ENCODE assay signal across 8 mouse cellular contexts in the genomic region with DNA sequence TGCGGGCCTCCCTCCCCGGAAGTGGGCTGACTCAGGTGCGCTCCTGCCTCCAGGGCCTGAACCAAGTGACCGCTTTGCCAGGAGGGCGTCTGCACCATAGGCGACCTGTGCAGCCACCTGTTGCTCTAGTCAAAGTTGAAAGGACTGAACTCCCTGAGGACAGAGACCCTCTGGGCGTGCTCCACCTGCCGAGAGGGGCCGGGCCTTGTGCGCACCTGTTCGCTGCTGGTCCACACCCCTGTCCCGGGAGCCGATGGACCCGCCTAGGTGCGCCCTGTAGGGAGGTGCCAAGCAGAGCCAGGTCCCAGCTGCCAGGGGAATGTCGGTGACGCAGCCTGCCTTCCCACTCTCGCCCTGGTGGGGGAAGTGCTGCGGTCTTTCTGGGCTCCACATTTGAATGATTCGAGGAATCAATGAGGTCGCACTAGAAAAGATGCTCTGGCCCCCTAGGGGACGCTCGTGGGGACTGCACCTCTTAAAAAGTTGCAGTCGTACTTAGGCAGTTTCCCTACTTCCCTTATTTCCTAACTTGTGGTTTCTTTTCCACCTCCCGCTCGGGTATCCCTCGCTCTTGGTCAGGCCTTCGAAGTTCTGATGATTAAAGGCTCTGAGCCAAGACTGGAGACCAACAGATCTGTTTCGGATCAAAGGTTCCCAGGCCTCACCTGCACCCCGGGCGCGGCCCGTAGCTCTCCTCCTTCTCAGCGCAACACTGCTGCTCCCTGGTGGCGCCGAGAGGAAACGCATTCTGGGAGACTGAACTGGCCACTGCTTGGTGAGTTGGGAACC. TPM values are rescaled to one million over a fixed set of nuclear protein-coding genes. Genes with fewer than 3 reads are reported as not detected.
A peak's percentile ranks its signal among the peaks of the same experiment; 100 is the strongest.
DNase-seq lines count a peak whose midpoint lies in the region; ATAC-seq and TF ChIP-seq lines count a peak whose summit lies in the region.

A gene (plus strand): TSS at position 290 of the 789 bp plus-strand sequence.

- peak; percentile 77 for TF ChIP-seq CTCF in hindbrain, postnatal 0 days (IDR thresholded peaks at IDR 0.05; ENCODE audit: low read depth)

- DNase-seq in adrenal gland, adult (ENCODE audit: inconsistent age in 2 of 2, low spot score in 1 of 2): peak; percentile 91 to 97
- DNase-seq in gastrocnemius, adult 8-10 months (ENCODE audit: low spot score in 2 of 2): peak; percentile 69 to 78
- peak; percentile 89 for DNase-seq in hindbrain, postnatal 0 days (ENCODE audit: low spot score)
- peak; percentile 61 to 75 for DNase-seq in left cerebral cortex, postnatal 36 days (ENCODE audit: low spot score in 2 of 2)
- DNase-seq in midbrain, embryonic 10.5 days (ENCODE audit: low spot score): peak; percentile 88
- DNase-seq in right cerebral cortex, postnatal 4 days: peak; percentile 78
- DNase-seq in MN1 (ENCODE audit: low spot score): no peak

- peak; percentile 94 for ATAC-seq in common myeloid progenitor, adult 5-6 weeks (replicated peaks; ENCODE audit: low read depth, poor library complexity, severe bottlenecking)
- ATAC-seq in hindbrain, postnatal 0 days: peak; percentile 90

- peak within 1 kb of the TSS; percentile 32; the same call in 1 of the 2 replicates for H3K27ac ChIP-seq in hindbrain, postnatal 0 days
- peak within 1 kb of the TSS; percentile 79 for H3K27ac ChIP-seq in midbrain, embryonic 10.5 days (replicated peaks)

- no peaks in the 10 kb centered on the region for H3K36me3 ChIP-seq in hindbrain, postnatal 0 days (ENCODE audit: insufficient read depth, low read length)
- H3K36me3 ChIP-seq in midbrain, embryonic 10.5 days: peaks cover 6% of the 10 kb centered on the region; the same call in 1 of the 2 replicates

- no peaks in the 10 kb centered on the region for H3K9me3 ChIP-seq in hindbrain, postnatal 0 days (ENCODE audit: low read length)
- H3K9me3 ChIP-seq in midbrain, embryonic 10.5 days (replicated peaks): no peaks in the 10 kb centered on the region

- peak within 1 kb of the TSS; percentile 35 for H3K4me3 ChIP-seq in hindbrain, postnatal 0 days (ENCODE audit: low read length)
- peak within 1 kb of the TSS; percentile 62 for H3K4me3 ChIP-seq in midbrain, embryonic 10.5 days

- under 1% methylated on average over 37 of the region's 37 CpGs for WGBS in hindbrain, postnatal 0 days
- WGBS in midbrain, embryonic 10.5 days: under 1% methylated on average over 37 of the region's 37 CpGs

- peaks cover 11% of the 10 kb centered on the region for H3K27me3 ChIP-seq in hindbrain, postnatal 0 days (ENCODE audit: insufficient read depth, low read length)
- peaks cover 22% of the 10 kb centered on the region for H3K27me3 ChIP-seq in midbrain, embryonic 10.5 days (ENCODE audit: low read depth, poor library complexity, severe bottlenecking)

- H3K9ac ChIP-seq in hindbrain, postnatal 0 days (replicated peaks; ENCODE audit: low read length): peak within 1 kb of the TSS; percentile 28; the same call in 1 of the 2 replicates

- peak within 1 kb of the TSS; percentile 52 for H3K4me2 ChIP-seq in hindbrain, postnatal 0 days (ENCODE audit: low read depth, low read length)

- intact Hi-C loops in left cerebral cortex, postnatal 36 days (cut with DNase I): loop anchor here (1.0 kb wide), 1 partner anchor 100 kb away; no protein-coding TSS in a partner anchor

- no peaks in the 10 kb centered on the region for H3K4me1 ChIP-seq in hindbrain, postnatal 0 days (ENCODE audit: insufficient read depth, low read length)
- H3K4me1 ChIP-seq in midbrain, embryonic 10.5 days: peaks cover 21% of the 10 kb centered on the region

RNA-seq across cellular contexts. Expression of the gene that starts here (rescaled TPM):
- not detected in 2 replicates for total RNA-seq in common myeloid progenitor, adult 5-6 weeks (2017)
- total RNA-seq in gastrocnemius, adult 8-10 months (2022): under 1 TPM in 1 of 4 experiments, not detected in 3; 0.19 TPM
- total RNA-seq in hindbrain, postnatal 0 days (2014; rRNA removed): 0.16 and 2.0 TPM in 2 replicates
- polyA plus RNA-seq in hindbrain, postnatal 0 days (2015; fragmentation: Nextera tagmentation; extraction: Ambion mirVana): 0.77 and 0.89 TPM in 2 replicates
- total RNA-seq in left cerebral cortex, postnatal 36 days (2021): not detected
- 0.71 and 0.91 TPM in 2 replicates for polyA plus RNA-seq in midbrain, embryonic 10.5 days (2016; fragmentation: Nextera tagmentation; extraction: Ambion mirVana)

Comparison
In these comparisons a context has a peak if more than half of its experiments do, and no peak if none do; other contexts are left out.
1. Peak in ATAC-seq in common myeloid progenitor, adult 5-6 weeks; RNA of the gene not detected or under 1 TPM.
2. Peak in DNase-seq in gastrocnemius, adult 8-10 months; RNA of the gene not detected or under 1 TPM.
3. Peak in DNase-seq in left cerebral cortex, postnatal 36 days; RNA of the gene not detected or under 1 TPM.
4. Peak in DNase-seq, H3K4me3 ChIP-seq and H3K27ac ChIP-seq in midbrain, embryonic 10.5 days; RNA of the gene not detected or under 1 TPM.